Mouse (Mus musculus) spleen, postnatal 4 days (tissue): ENCODE measurements around the gene Ankrd61.

ENCODE experiments used
- DNase-seq, 2 experiments: peaks; one replicate each; pipeline ENCODE4 v3.0.0; 2022; ENCODE audit warnings: low spot score in 2 of 2

The Ankrd61 gene

DNA sequence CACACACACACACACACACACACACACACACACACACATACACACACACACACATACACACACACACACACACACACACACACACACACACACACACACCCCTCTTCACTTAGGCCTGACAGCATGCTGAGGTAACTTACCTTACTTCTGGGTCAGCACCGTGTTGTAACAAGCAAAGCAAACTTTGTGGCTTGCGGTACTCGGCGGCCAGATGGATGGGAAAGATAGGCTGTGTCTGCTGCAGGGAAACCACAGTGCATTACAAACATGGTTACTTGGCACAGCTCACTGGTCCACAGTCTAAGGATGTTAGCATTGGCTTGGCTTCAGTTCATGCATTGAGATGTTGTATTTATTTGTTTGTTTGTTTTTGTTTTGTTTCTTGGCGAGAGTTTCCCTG, 4.1 kb downstream of the Ankrd61 start:
- DNase-seq, result no peak

- DNase-seq, result no peak
Observed at GRCm38 (mm10) chr5:143892255-143892886, 5.1 kb downstream of the Ankrd61 start.

DNA sequence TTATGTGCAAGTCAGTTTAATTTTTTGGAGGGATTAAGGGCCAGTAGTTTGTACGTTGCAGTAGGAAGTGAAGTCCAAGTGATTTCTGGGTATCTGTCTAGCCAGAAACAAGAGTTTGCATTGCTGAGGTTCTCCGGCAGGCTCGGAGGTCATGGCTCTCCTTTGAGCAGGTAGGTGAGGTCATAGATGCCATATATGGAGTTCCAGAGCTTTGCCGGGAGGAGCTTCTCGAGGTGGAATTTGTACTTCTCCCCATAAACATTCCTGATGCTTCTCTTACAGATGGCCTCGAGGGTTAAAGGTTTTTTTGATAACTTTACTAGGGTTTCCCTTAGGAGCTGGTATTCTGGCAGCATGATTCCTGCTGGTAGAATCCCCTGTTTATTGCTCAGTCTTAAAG, 6.7 kb downstream of the Ankrd61 start:
- DNase-seq, result no peak

- no peak for DNase-seq
Observed at GRCm38 (mm10) chr5:143885274-143885673, 12.2 kb downstream of the Ankrd61 start.

- DNase-seq, result no peak
Observed at GRCm38 (mm10) chr5:143874571-143874970, 22.9 kb downstream of the Ankrd61 start.

GRCm38 (mm10) chr5:143871547-143872169, 25.8 kb downstream of the Ankrd61 start:
- DNase-seq, result no peak
